Mouse (Mus musculus) liver, embryonic 12.5 days (tissue): ENCODE measurements at regions not wholly inside any gene's neighbourhood (a gene's known extent, or its start where the extent isn't known, plus 50 kb on each side); places are given as distances from the start of the nearest gene placed in this dataset.

Source experiments
- ATAC-seq: fragments of 200-750 bp; cut with Nextera tagmentation; 2 replicates; pipeline ENCODE4 v1.8.0; 2017; ENCODE audit warnings: moderate number of reproducible peaks, mild to moderate bottlenecking, moderate library complexity
- H3K27ac ChIP-seq: fragments of 300-500 bp; sonication (generic); 2 replicates; pipeline ENCODE4 v1.5.1; 2016; ENCODE audit warnings: mild to moderate bottlenecking
- H3K27me3 ChIP-seq: fragments of 300-500 bp; sonication (generic); replicated peaks from 2 replicates; pipeline ENCODE4 v1.6.1; 2016; ENCODE audit warnings: mild to moderate bottlenecking, moderate library complexity
- H3K36me3 ChIP-seq: fragments of 300-500 bp; sonication (generic); 2 replicates; pipeline ENCODE4 v1.6.1; 2016; ENCODE audit warnings: mild to moderate bottlenecking, moderate library complexity
- H3K4me1 ChIP-seq: fragments of 300-500 bp; sonication (generic); 2 replicates; pipeline ENCODE4 v1.6.1; 2016
- H3K4me2 ChIP-seq: fragments of 300-500 bp; sonication (generic); 2 replicates; pipeline ENCODE4 v1.6.1; 2016; ENCODE audit warnings: mild to moderate bottlenecking, moderate library complexity
- H3K4me3 ChIP-seq: fragments of 300-500 bp; sonication (generic); 2 replicates; pipeline ENCODE4 v1.5.1; 2016; ENCODE audit warnings: mild to moderate bottlenecking, moderate library complexity
- H3K9ac ChIP-seq: fragments of 300-500 bp; sonication (generic); 2 replicates; pipeline ENCODE4 v1.6.1; 2016; ENCODE audit warnings: mild to moderate bottlenecking, moderate library complexity
- H3K9me3 ChIP-seq: fragments of 300-500 bp; sonication (generic); replicated peaks from 2 replicates; pipeline ENCODE4 v1.6.1; 2016; ENCODE audit warnings: mild to moderate bottlenecking, moderate library complexity
- WGBS: fragments of 180-500 bp; shearing (Covaris S2); methylation state at CpG from one replicate; pipeline ENCODE4 v1.1.7; 2016; ENCODE audit not compliant: insufficient replicate concordance; 5-methylcytosine and 5-hydroxymethylcytosine counted together

GRCm38 (mm10) chr13:107491423-107491822 is 469.5 kb upstream of the Kif2a start:
- Histone ChIP-seq H3K27ac (no peak overlapping the region), H3K9ac (no peak overlapping the region), H3K4me1 (no peaks in the 10 kb centered on the region), H3K4me3 (no peak overlapping the region), H3K4me2 (no peak overlapping the region), H3K27me3 (no peaks in the 10 kb centered on the region), H3K9me3 (no peaks in the 10 kb centered on the region), H3K36me3 (no peaks in the 10 kb centered on the region)
- WGBS = 66% methylated on average over 7 of the region's 7 CpGs
- no peak for ATAC-seq

GRCm38 (mm10) chr13:107485400-107486017 is 463.6 kb upstream of the Kif2a start:
- H3K4me1 ChIP-seq = no peaks in the 10 kb centered on the region
- H3K4me3 ChIP-seq = no peak overlapping the region
- no peaks in the 10 kb centered on the region for H3K9me3 ChIP-seq
- H3K36me3 ChIP-seq = no peaks in the 10 kb centered on the region
- H3K27me3 ChIP-seq = no peaks in the 10 kb centered on the region
- H3K27ac ChIP-seq = no peak overlapping the region
- WGBS = 76% methylated on average over 4 of the region's 4 CpGs
- H3K9ac ChIP-seq = no peak overlapping the region
- ATAC-seq = no peak
- no peak overlapping the region for H3K4me2 ChIP-seq

GRCm38 (mm10) chr13:107484630-107484998 is 462.7 kb upstream of the Kif2a start:
- no peak for ATAC-seq
- H3K36me3 ChIP-seq = no peaks in the 10 kb centered on the region
- no peak overlapping the region for H3K4me3 ChIP-seq
- no peaks in the 10 kb centered on the region for H3K27me3 ChIP-seq
- H3K4me2 ChIP-seq = no peak overlapping the region
- H3K27ac ChIP-seq = no peak overlapping the region
- 42% methylated on average over 6 of the region's 6 CpGs for WGBS
- H3K9me3 ChIP-seq = no peaks in the 10 kb centered on the region
- no peak overlapping the region for H3K9ac ChIP-seq
- H3K4me1 ChIP-seq = no peaks in the 10 kb centered on the region

GRCm38 (mm10) chr13:107483967-107484629 is 462.2 kb upstream of the Kif2a start:
- Histone ChIP-seq H3K9ac (no peak overlapping the region), H3K4me2 (no peak overlapping the region), H3K36me3 (no peaks in the 10 kb centered on the region), H3K9me3 (no peaks in the 10 kb centered on the region), H3K4me3 (no peak overlapping the region), H3K27me3 (no peaks in the 10 kb centered on the region), H3K27ac (no peak overlapping the region), H3K4me1 (no peaks in the 10 kb centered on the region)
- no peak for ATAC-seq
- WGBS = 52% methylated on average over 12 of the region's 12 CpGs

GRCm38 (mm10) chr13:107475166-107475565 is 453.2 kb upstream of the Kif2a start:
- Histone ChIP-seq H3K4me3 (no peak overlapping the region), H3K4me2 (no peak overlapping the region), H3K36me3 (no peaks in the 10 kb centered on the region), H3K4me1 (no peaks in the 10 kb centered on the region), H3K9me3 (no peaks in the 10 kb centered on the region), H3K27me3 (peaks cover 17% of the 10 kb centered on the region; the same call in 1 of the 2 replicates), H3K27ac (no peak overlapping the region), H3K9ac (no peak overlapping the region)
- 60% methylated on average over 3 of the region's 3 CpGs for WGBS
- no peak for ATAC-seq

GRCm38 (mm10) chr13:107469491-107470276 is 447.8 kb upstream of the Kif2a start:
- Histone ChIP-seq H3K36me3 (no peaks in the 10 kb centered on the region), H3K27ac (no peak overlapping the region), H3K9me3 (no peaks in the 10 kb centered on the region), H3K4me1 (peaks cover 3% of the 10 kb centered on the region; the same call in 1 of the 2 replicates), H3K4me2 (peak overlapping the region; percentile 34), H3K4me3 (no peak overlapping the region), H3K27me3 (peaks cover 32% of the 10 kb centered on the region; the same call in 1 of the 2 replicates), H3K9ac (no peak overlapping the region)
- no peak for ATAC-seq
- WGBS = 3% methylated on average over 13 of the region's 13 CpGs

GRCm38 (mm10) chr13:107462791-107463190 is 440.9 kb upstream of the Kif2a start:
- Histone ChIP-seq H3K4me1 (no peaks in the 10 kb centered on the region), H3K36me3 (no peaks in the 10 kb centered on the region), H3K9me3 (no peaks in the 10 kb centered on the region), H3K4me3 (no peak overlapping the region), H3K9ac (no peak overlapping the region), H3K27ac (no peak overlapping the region), H3K4me2 (no peak overlapping the region), H3K27me3 (no peaks in the 10 kb centered on the region)
- ATAC-seq = no peak
- 72% methylated on average over 7 of the region's 7 CpGs for WGBS

- H3K4me2 ChIP-seq = peak overlapping the region; percentile 31; the same call in 1 of the 2 replicates
Observed at GRCm38 (mm10) chr13:107461048-107461912, 439.4 kb upstream of the Kif2a start.

GRCm38 (mm10) chr13:107458730-107459129 is 436.8 kb upstream of the Kif2a start:
- H3K27ac ChIP-seq = no peak overlapping the region
- H3K9ac ChIP-seq = no peak overlapping the region
- no peaks in the 10 kb centered on the region for H3K4me1 ChIP-seq
- no peak for ATAC-seq
- no peaks in the 10 kb centered on the region for H3K36me3 ChIP-seq
- no peak overlapping the region for H3K4me3 ChIP-seq
- H3K9me3 ChIP-seq = no peaks in the 10 kb centered on the region
- 63% methylated on average over 4 of the region's 4 CpGs for WGBS
- no peak overlapping the region for H3K4me2 ChIP-seq
- H3K27me3 ChIP-seq = no peaks in the 10 kb centered on the region

More at GRCm38 (mm10) chr13:107461048-107461912, 439.4 kb upstream of the Kif2a start:
- ATAC-seq = peak; percentile 42; the same call in 1 of the 2 replicates
- 21% methylated on average over 16 of the region's 16 CpGs for WGBS
- no peak overlapping the region for H3K27ac ChIP-seq
- no peaks in the 10 kb centered on the region for H3K9me3 ChIP-seq
- no peak overlapping the region for H3K4me3 ChIP-seq
- no peaks in the 10 kb centered on the region for H3K36me3 ChIP-seq
- no peaks in the 10 kb centered on the region for H3K27me3 ChIP-seq
- H3K4me1 ChIP-seq = no peaks in the 10 kb centered on the region
- no peak overlapping the region for H3K9ac ChIP-seq

GRCm38 (mm10) chr13:107457270-107457669 is 435.3 kb upstream of the Kif2a start:
- Histone ChIP-seq H3K4me1 (no peaks in the 10 kb centered on the region), H3K9me3 (no peaks in the 10 kb centered on the region), H3K4me2 (no peak overlapping the region), H3K9ac (no peak overlapping the region), H3K36me3 (no peaks in the 10 kb centered on the region), H3K27me3 (no peaks in the 10 kb centered on the region), H3K27ac (no peak overlapping the region), H3K4me3 (no peak overlapping the region)
- no peak for ATAC-seq
- WGBS = 64% methylated on average over 10 of the region's 10 CpGs

GRCm38 (mm10) chr13:107456394-107456793 is 434.5 kb upstream of the Kif2a start:
- ATAC-seq = no peak
- Histone ChIP-seq H3K4me3 (no peak overlapping the region), H3K27ac (no peak overlapping the region), H3K27me3 (no peaks in the 10 kb centered on the region), H3K4me2 (no peak overlapping the region), H3K36me3 (no peaks in the 10 kb centered on the region), H3K4me1 (no peaks in the 10 kb centered on the region), H3K9me3 (no peaks in the 10 kb centered on the region), H3K9ac (no peak overlapping the region)
- WGBS = 42% methylated on average over 2 of the region's 2 CpGs
